Mouse (Mus musculus): ENCODE results near the gene Rdm1. TPM values are rescaled to one million over a fixed set of nuclear protein-coding genes. Genes with fewer than 3 reads are reported as not detected.

The Rdm1 gene
- polyA plus RNA-seq, 2 experiments from 2014 or later = 86.2 to 93.4 TPM

DNA sequence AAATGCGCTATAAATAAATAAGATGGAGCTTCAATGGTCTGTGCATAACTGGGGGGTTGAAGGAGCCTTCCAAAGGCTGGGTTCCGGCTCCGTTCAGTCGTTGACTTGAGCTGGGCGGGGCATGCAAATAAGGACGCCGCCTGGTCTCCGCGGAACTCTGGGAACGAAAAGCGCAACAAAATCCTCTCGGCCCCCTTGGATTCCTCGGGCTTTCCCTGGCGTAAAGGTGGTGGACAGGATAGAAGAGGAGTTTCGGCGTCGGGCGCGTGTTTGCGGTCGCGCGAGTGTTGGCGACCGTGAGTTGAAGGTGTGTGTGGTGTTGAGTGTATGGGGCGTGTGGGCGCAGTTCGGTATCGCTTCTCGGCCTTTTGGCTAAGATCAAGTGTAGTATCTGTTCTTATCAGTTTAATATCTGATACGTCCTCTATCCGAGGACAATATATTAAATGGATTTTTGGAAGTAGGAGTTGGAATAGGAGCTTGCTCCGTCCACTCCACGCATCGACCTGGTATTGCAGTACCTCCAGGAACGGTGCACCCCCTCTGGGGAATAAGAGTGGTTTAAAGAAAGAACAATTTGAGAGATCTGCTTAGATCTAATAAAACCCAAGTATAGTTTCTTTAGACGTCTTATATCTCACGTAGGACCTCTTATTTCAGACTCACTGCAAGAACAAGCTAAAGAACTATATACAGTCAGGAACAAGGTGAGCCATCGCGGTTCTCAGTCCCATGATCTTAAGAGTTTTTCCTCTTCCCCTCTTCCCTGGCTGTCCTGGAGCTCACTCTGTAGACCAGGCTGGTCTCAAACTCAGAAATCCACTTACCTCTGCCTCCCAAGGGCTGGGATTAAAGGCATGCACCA, 31.1 kb downstream of the Rdm1 start:
- peak; percentile 80 for ATAC-seq

GRCm38 (mm10) chr11:101658751-101659558, 32.0 kb downstream of the Rdm1 start:
- ATAC-seq = peak; percentile 58

DNA sequence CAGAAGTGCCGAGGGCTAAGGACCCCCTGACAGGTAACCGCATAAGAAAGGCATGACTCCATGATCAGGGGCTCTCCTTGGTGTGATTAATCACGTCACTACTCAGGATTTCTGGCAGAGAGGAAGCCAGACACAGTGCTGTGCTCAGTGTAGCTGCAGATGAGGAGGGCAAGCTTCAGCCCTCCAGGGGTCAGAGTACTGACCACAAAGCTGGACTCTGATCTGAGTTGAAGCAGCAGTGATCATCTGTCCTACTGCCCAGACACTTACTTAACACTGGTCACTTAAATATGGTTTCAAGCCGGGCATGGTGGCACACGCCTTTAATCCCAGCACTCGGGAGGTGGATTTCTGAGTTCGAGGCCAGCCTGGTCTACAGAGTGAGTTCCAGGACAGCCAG, 34.2 kb downstream of the Rdm1 start:
- no peak for ATAC-seq

DNA sequence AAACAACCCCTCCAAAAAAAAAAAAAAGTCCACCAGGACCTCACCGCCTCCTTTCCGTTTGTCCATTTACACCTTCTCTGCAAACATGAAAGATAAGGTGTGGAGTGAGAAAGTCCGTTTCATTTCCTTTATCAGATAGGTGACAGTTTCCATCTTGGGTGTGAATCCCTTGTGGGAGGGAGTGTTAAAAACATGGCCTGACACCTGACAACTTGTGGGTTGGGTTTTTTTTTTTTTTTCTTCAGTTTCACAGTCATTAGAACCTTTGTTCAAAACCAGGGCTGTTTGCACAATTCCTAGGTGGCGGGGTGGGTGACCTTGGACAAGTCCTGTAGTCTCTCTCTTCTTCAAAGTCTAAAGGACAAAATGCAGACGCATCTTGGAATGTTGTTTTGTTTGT, 34.8 kb downstream of the Rdm1 start:
- no peak for ATAC-seq

GRCm38 (mm10) chr11:101663229-101664027, 36.4 kb downstream of the Rdm1 start:
- ATAC-seq = no peak

GRCm38 (mm10) chr11:101664825-101665635, 38.0 kb downstream of the Rdm1 start, which contains the start of gene Arl4d:
Arl4d (plus strand) TSS chr11:101665541.
- ATAC-seq = peak; percentile 100

DNA sequence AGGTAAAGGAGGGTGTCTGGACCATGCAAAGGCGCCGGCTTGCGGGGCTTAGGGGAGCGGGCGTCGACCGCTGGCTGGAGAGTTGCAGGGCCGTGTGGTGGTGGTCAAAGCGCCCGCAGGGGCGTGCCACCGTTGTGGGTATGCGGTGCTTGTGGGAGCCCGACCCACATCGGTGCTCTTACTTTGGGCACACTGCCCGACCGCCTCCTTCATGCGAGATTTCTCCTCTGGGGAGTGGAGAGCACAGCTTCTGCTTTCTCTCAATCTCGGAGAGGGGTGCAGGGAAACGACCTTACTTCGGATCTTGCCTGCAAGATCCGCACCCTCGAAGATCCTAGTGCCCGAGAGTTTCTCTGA, 38.6 kb downstream of the Rdm1 start:
- ATAC-seq = peak; percentile 35

GRCm38 (mm10) chr11:101666626-101667345, 39.8 kb downstream of the Rdm1 start:
- ATAC-seq = no peak

- no peak for ATAC-seq
Observed at GRCm38 (mm10) chr11:101667871-101668532, 41.0 kb downstream of the Rdm1 start.

GRCm38 (mm10) chr11:101668546-101669261, 41.7 kb downstream of the Rdm1 start:
- ATAC-seq = no peak

DNA sequence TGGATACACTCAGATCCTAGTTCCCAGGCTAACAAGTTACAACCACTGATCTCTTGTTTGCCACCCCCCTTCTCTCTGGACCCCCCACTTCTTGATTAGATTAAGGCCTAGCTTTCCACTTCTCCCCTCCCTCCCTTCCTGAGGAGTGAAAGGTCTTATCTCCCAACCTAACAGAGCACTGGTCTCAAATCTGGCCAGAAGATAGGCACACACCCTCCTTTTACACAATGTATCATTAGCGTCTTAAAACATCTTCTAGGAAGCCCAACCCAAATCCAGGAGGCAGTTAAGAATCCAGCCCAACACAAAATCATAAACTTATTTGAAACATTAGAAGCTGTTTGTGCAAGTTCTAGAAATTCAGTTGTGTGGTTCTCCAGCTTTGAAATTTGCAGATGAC, 43.3 kb downstream of the Rdm1 start:
- ATAC-seq = no peak

DNA sequence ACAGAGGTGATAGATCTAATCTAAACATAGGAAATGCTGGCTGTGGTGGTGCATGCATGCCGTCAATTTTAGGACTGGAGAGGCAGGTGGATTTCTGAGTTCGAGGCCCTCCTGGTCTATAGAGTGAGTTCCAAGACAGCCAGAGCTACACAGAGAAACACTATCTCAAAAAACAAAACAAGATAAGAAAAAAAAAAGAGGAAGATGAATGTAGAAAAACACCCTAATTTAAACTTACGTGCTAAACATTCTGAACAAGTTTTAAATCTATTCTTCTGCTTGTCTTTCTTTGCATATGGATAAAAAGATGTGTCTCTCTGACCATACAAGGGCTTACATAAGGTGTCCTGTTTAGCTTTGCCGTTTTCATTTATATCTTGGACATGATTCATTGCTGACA, 44.3 kb downstream of the Rdm1 start:
- ATAC-seq = no peak

DNA sequence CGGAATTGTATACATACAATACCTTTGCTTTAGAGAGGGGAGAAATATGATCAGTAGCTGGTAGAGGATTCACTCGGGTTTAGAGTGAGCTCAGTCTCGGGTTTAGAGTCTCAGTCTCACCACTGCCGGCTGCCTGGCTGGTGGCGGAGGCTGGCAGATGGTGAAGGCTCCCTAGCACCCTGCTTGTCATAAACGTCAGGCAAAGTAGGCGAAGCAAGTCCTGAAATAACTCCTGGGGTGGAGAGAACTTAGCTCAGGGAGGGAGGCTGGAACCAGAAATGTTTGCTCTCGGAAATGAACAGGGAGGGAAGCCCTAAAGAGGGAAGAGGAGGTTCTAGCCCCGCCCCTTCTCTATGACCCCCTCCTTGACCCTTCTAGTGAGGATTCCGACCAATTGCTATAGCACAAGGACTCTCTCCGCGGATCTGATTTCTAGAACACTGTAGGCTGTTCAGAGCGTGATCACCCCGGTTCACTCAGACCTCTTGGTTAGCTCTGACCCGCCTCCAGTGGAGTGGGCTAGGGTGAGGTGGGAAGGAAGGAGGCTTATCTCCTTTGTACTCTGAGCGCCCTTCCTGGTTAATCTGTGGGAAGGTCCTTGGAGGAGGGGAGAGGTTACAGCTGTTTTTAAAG, 46.1 kb downstream of the Rdm1 start:
- ATAC-seq = no peak

DNA sequence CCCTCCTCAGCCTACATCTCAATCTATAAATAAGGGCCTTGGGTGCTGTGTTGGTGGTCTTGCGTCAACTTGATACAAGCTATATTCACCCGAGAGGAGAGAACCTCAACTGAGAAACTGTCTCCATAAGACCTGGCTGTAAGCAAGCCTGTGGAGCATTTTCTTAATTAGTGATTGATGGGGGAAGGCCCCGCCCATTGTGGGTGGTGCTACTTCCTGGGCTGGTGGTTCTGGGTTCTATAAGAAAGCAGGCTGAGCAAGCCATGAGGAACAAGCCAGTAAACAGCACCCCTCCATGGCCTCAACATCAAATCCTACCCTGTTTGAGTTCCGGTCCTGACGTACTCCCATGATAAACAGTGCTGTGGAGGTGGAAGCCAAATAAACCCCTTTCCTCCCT, 47.1 kb downstream of the Rdm1 start:
- no peak for ATAC-seq

- no peak for ATAC-seq
Observed at GRCm38 (mm10) chr11:101675349-101675748, 48.4 kb downstream of the Rdm1 start.

GRCm38 (mm10) chr11:101677655-101678054, 50.7 kb downstream of the Rdm1 start:
- ATAC-seq = no peak

DNA sequence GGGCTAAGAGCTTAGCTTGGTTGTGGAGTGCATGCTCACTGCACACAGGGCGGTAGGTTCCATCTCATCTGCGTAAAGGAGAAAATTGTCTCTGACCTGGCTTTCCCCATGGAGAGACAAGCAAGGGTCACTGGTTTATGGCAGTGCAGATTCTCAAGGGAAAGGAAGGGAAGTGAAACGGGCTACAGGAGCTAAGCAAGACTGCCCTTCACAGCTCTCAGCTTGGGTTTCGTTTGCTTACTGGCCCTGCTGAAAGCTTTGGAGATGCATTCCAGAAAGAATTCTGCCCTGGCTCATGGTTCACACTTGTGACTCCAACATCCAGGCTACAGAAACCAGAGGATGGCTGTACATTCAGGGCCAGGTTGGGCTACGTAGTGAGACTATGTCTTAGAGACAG, 51.8 kb downstream of the Rdm1 start:
- no peak for ATAC-seq

DNA sequence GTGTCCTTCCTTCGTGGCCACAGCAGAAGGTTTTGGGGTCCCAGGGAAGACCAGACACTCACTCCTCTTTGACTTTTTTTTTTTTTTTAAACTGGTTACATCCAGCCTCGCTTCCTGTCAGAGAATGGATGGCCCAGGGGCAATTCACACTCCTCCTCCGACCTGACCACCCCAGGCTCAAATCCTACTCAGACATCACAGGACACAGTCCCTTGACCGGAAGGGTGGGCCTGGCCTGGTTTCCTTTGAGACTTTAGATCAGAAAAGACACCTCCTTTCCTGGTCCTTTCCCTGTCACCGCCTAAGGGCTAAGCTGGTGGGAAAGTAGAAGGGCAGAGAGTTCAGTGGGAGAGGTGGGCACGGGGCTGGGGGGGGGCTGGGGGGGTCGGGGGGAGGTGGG, 52.9 kb downstream of the Rdm1 start:
- ATAC-seq = no peak

- no peak for ATAC-seq
Observed at GRCm38 (mm10) chr11:101680634-101681325, 53.8 kb downstream of the Rdm1 start.
